Mouse (Mus musculus) MEL (cell line): Measurements from ENCODE around the gene Wdr19. TPM values are rescaled to one million over a fixed set of nuclear protein-coding genes. Genes with fewer than 3 reads are reported as not detected.

ENCODE experiments used
- DNase-seq: peaks from one replicate; pipeline ENCODE4 v3.0.0; 2011; ENCODE audit warnings: low read depth, low spot score
- H3K27ac ChIP-seq: 2 replicates; pipeline ENCODE4 v1.5.1; 2012; ENCODE audit warnings: low read depth, mild to moderate bottlenecking, control low read depth, low read length, moderate library complexity; ENCODE audit not compliant: control insufficient read depth
- H3K27me3 ChIP-seq, 2 experiments: fragments of 150-350 bp in 1 of 2; sonication (generic) in 1 of 2; 2 replicates each; pipeline ENCODE4 v1.6.1; 2012; ENCODE audit warnings: low read length in 2 of 2, mild to moderate bottlenecking in 2 of 2, improper control_type of control experiment in 1 of 2, moderate library complexity in 1 of 2; ENCODE audit not compliant: insufficient read depth in 2 of 2, control insufficient read depth in 1 of 2
- H3K36me3 ChIP-seq, 2 experiments: 2 replicates each; pipeline ENCODE4 v1.6.1; 2012 to 2014; ENCODE audit warnings: low read length in 2 of 2, improper control_type of control experiment in 1 of 2, inconsistent platforms in 1 of 2, mild to moderate bottlenecking in 1 of 2; ENCODE audit not compliant: insufficient read depth in 2 of 2, control insufficient read depth in 1 of 2
- H3K4me1 ChIP-seq, 2 experiments: fragments of 150-350 bp in 1 of 2; sonication (generic) in 1 of 2; 2 replicates each; pipeline ENCODE4 v1.6.1; 2012; ENCODE audit warnings: low read length in 2 of 2, improper control_type of control experiment in 1 of 2, mild to moderate bottlenecking in 1 of 2; ENCODE audit not compliant: insufficient read depth in 2 of 2, control insufficient read depth in 1 of 2
- H3K4me3 ChIP-seq, 2 experiments: fragments of 150-350 bp in 1 of 2; sonication (generic) in 1 of 2; 2 replicates each; pipeline ENCODE4 v1.5.1; 2012; ENCODE audit warnings: low read depth in 2 of 2, low read length in 2 of 2, mild to moderate bottlenecking in 2 of 2, moderate library complexity in 2 of 2, control low read depth in 1 of 2, improper control_type of control experiment in 1 of 2; ENCODE audit not compliant: control insufficient read depth in 1 of 2, insufficient read depth in 1 of 2
- H3K79me2 ChIP-seq: 2 replicates; pipeline ENCODE4 v1.6.1; 2012; ENCODE audit warnings: mild to moderate bottlenecking, low read length, moderate library complexity; ENCODE audit not compliant: control insufficient read depth, poor library complexity, insufficient read depth
- H3K9ac ChIP-seq: 2 replicates; pipeline ENCODE4 v1.6.1; 2012; ENCODE audit warnings: low read depth, mild to moderate bottlenecking, control low read depth, low read length, moderate library complexity; ENCODE audit not compliant: control insufficient read depth, poor library complexity, severe bottlenecking
- H3K9me3 ChIP-seq: fragments of 150-350 bp; sonication (generic); replicated peaks from 2 replicates; pipeline ENCODE4 v1.6.1; 2012; ENCODE audit warnings: mild to moderate bottlenecking, low read length, improper control_type of control experiment, moderate library complexity; ENCODE audit not compliant: insufficient read depth
- CHD2 ChIP-seq: IDR thresholded peaks from 2 replicates; pipeline ENCODE4 v1.6.1; 2011; ENCODE audit warnings: low read length, improper control_type of control experiment
- E2F4 ChIP-seq: IDR thresholded peaks from 2 replicates; pipeline ENCODE4 v1.6.1; 2011; ENCODE audit warnings: low read depth, low read length, improper control_type of control experiment, borderline replicate concordance
- GABPA ChIP-seq: IDR thresholded peaks from 2 replicates; pipeline ENCODE4 v1.6.1; 2012; ENCODE audit warnings: low read depth, mild to moderate bottlenecking, inconsistent platforms, low read length, improper control_type of control experiment, moderate library complexity
- HCFC1 ChIP-seq: IDR thresholded peaks from 2 replicates; pipeline ENCODE4 v1.6.1; 2012; ENCODE audit warnings: low read depth, mild to moderate bottlenecking, inconsistent platforms, low read length, improper control_type of control experiment, moderate library complexity
- JUND ChIP-seq: IDR thresholded peaks from 2 replicates; pipeline ENCODE4 v1.6.1; 2011; ENCODE audit warnings: low read depth, mild to moderate bottlenecking, improper control_type of control experiment, low read length
- KAT2A ChIP-seq: conservative IDR thresholded peaks from 2 replicates; pipeline ENCODE4 v1.6.1; 2012; ENCODE audit warnings: low read depth, low read length, improper control_type of control experiment, inconsistent platforms
- MAFK ChIP-seq: IDR thresholded peaks from 2 replicates; pipeline ENCODE4 v1.6.1; 2011; ENCODE audit warnings: low read depth, mild to moderate bottlenecking, low read length, improper control_type of control experiment, borderline replicate concordance
- MAX ChIP-seq: IDR thresholded peaks from 2 replicates; pipeline ENCODE4 v1.6.1; 2011; ENCODE audit warnings: low read length, improper control_type of control experiment
- MEF2A ChIP-seq: IDR thresholded peaks from 2 replicates; pipeline ENCODE4 v1.6.1; 2014; ENCODE audit warnings: low read depth, mild to moderate bottlenecking, inconsistent platforms, low read length, improper control_type of control experiment; ENCODE audit not compliant: poor library complexity, insufficient replicate concordance, severe bottlenecking; ENCODE audit errors: extremely low read depth
- SIN3A ChIP-seq: IDR thresholded peaks from 2 replicates; pipeline ENCODE4 v1.6.1; 2012; ENCODE audit warnings: low read length, improper control_type of control experiment, inconsistent platforms
- SMC3 ChIP-seq: IDR thresholded peaks from 2 replicates; pipeline ENCODE4 v1.6.1; 2011; ENCODE audit warnings: low read depth, low read length, improper control_type of control experiment
- TBP ChIP-seq: IDR thresholded peaks from 2 replicates; pipeline ENCODE4 v1.8.0; 2011; ENCODE audit warnings: low read depth, low read length, improper control_type of control experiment
- USF1 ChIP-seq: IDR thresholded peaks from 2 replicates; pipeline ENCODE4 v1.6.1; 2014; ENCODE audit warnings: low read depth, mild to moderate bottlenecking, inconsistent platforms, low read length, improper control_type of control experiment, moderate library complexity
- USF2 ChIP-seq, 2 experiments: IDR thresholded peaks; 2 replicates each; pipeline ENCODE4 v1.6.1; 2011 to 2012; ENCODE audit warnings: improper control_type of control experiment in 2 of 2, low read length in 2 of 2, borderline replicate concordance in 1 of 2, inconsistent platforms in 1 of 2, low read depth in 1 of 2, mild to moderate bottlenecking in 1 of 2; ENCODE audit not compliant: insufficient read depth in 1 of 2
- ZMIZ1 ChIP-seq: IDR thresholded peaks from 2 replicates; pipeline ENCODE4 v1.6.1; 2012; ENCODE audit warnings: low read depth, mild to moderate bottlenecking, inconsistent platforms, low read length, improper control_type of control experiment, moderate library complexity
- polyA plus RNA-seq, 2 experiments: library from polyadenylated mRNA; stranded (reverse) in 1 of 2; unstranded in 1 of 2; fragments of >175 nt in 1 of 2; fragments of >200 nt in 1 of 2; gene quantifications; 2 replicates each; pipeline versions ENCODE4 v1.2.1 to v1.2.4; 2012; ENCODE audit warnings: low replicate concordance in 2 of 2, low read depth in 1 of 2; ENCODE audit not compliant: insufficient read length in 2 of 2, insufficient read depth in 1 of 2, missing spikeins in 1 of 2
- total RNA-seq: library from RNA; depleted of rRNA; stranded (reverse); fragments of 300-350 nt; gene quantifications from 2 replicates; pipeline ENCODE4 v1.2.3, GENCODE M21; 2012

Wdr19 gene
- total and polyA plus RNA-seq, 3 experiments: 0.27 to 0.81 TPM; not detected in 1

- no peaks in the 10 kb centered on the region; the same call in 1 of the 2 replicates for H3K9me3 ChIP-seq
- no peak overlapping the region for H3K4me3 ChIP-seq
- H3K27me3 ChIP-seq: no peaks in the 10 kb centered on the region
- H3K9ac ChIP-seq: no peak overlapping the region
- no peak for DNase-seq
- TF ChIP-seq GABPA: no peak
- TF ChIP-seq USF1: no peak
- no peak for TF ChIP-seq USF2 (IDR thresholded peaks at IDR 0.05; ENCODE audit: borderline replicate concordance in 1 of 2, insufficient read depth in 1 of 2, low read depth in 1 of 2, low read length in 2 of 2)
- no peak for TF ChIP-seq MAX
- TF ChIP-seq SMC3: no peak
- TF ChIP-seq, all 39 proteins: peak for 0
- H3K36me3 ChIP-seq: peaks cover 0 to 24% of the 10 kb centered on the region in 2 experiments; a peak in 2 of 4 replicates
- no peaks in the 10 kb centered on the region for H3K79me2 ChIP-seq
- no peaks in the 10 kb centered on the region for H3K4me1 ChIP-seq
- H3K27ac ChIP-seq: no peak overlapping the region
These were observed 74.5 kb downstream of the Wdr19 start for GRCm38 (mm10) chr5:65273966-65274365.

GRCm38 (mm10) chr5:65279133-65279651 lies 79.7 kb downstream of the Wdr19 start:
- no peaks in the 10 kb centered on the region for H3K27me3 ChIP-seq
- no peak overlapping the region for H3K4me3 ChIP-seq
- H3K36me3 ChIP-seq: peaks cover 0 to 22% of the 10 kb centered on the region in 2 experiments; a peak in 2 of 4 replicates
- no peaks in the 10 kb centered on the region for H3K79me2 ChIP-seq
- DNase-seq: no peak
- H3K9ac ChIP-seq: no peak overlapping the region
- no peak overlapping the region for H3K27ac ChIP-seq
- no peaks in the 10 kb centered on the region; the same call in 1 of the 2 replicates for H3K9me3 ChIP-seq
- TF ChIP-seq CHD2 (no peak), TBP (no peak), MAFK (no peak), HCFC1 (no peak), SIN3A (no peak), ZMIZ1 (no peak), E2F4 (no peak), JUND (no peak), KAT2A (no peak)
- H3K4me1 ChIP-seq: no peaks in the 10 kb centered on the region

- no peaks in the 10 kb centered on the region for H3K27me3 ChIP-seq
- H3K36me3 ChIP-seq: peaks cover 0 to 16% of the 10 kb centered on the region in 2 experiments; a peak in 2 of 4 replicates
- no peak for DNase-seq
- TF ChIP-seq CHD2 (no peak), MEF2A (no peak)
- no peak overlapping the region for H3K4me3 ChIP-seq
- H3K9me3 ChIP-seq: no peaks in the 10 kb centered on the region
- no peaks in the 10 kb centered on the region for H3K4me1 ChIP-seq
- H3K79me2 ChIP-seq: no peaks in the 10 kb centered on the region
- no peak overlapping the region for H3K27ac ChIP-seq
- no peak overlapping the region for H3K9ac ChIP-seq
These were observed 81.7 kb downstream of the Wdr19 start for GRCm38 (mm10) chr5:65281216-65281615.
